Mouse (Mus musculus) hindbrain, embryonic 16.5 days (tissue): ENCODE results near the gene Itpk1. TPM values are rescaled to one million over a fixed set of nuclear protein-coding genes. Genes with fewer than 3 reads are reported as not detected.

Source experiments
- ATAC-seq: fragments of 200-750 bp; cut with Nextera tagmentation; 2 replicates; pipeline ENCODE4 v1.8.0; 2017; ENCODE audit warnings: moderate TSS enrichment, moderate library complexity
- H3K27ac ChIP-seq: fragments of 300-500 bp; sonication (generic); 2 replicates; pipeline ENCODE4 v1.5.1; 2014; ENCODE audit warnings: low read depth, mild to moderate bottlenecking, control low read depth, low read length, moderate library complexity
- H3K27me3 ChIP-seq: fragments of 300-500 bp; sonication (generic); replicated peaks from 2 replicates; pipeline ENCODE4 v1.6.1; 2014; ENCODE audit warnings: low read length; ENCODE audit not compliant: control insufficient read depth, insufficient read depth
- H3K36me3 ChIP-seq: fragments of 300-500 bp; sonication (generic); 2 replicates; pipeline ENCODE4 v1.6.1; 2014; ENCODE audit warnings: mild to moderate bottlenecking, low read length, moderate library complexity, mixed read lengths; ENCODE audit not compliant: control insufficient read depth, insufficient read depth
- H3K4me1 ChIP-seq: fragments of 300-500 bp; sonication (generic); 2 replicates; pipeline ENCODE4 v1.6.1; 2014; ENCODE audit warnings: low read depth, low read length; ENCODE audit not compliant: control insufficient read depth, insufficient read depth
- H3K4me2 ChIP-seq: fragments of 300-500 bp; sonication (generic); 2 replicates; pipeline ENCODE4 v1.6.1; 2014; ENCODE audit warnings: mild to moderate bottlenecking, low read length, control low read depth, moderate library complexity
- H3K4me3 ChIP-seq: fragments of 300-500 bp; sonication (generic); 2 replicates; pipeline ENCODE4 v1.5.1; 2014; ENCODE audit warnings: mild to moderate bottlenecking, low read length, control low read depth, moderate library complexity
- H3K9ac ChIP-seq: fragments of 300-500 bp; sonication (generic); 2 replicates; pipeline ENCODE4 v1.6.1; 2014; ENCODE audit warnings: low read depth, mild to moderate bottlenecking, control low read depth, low read length, moderate library complexity
- H3K9me3 ChIP-seq: fragments of 300-500 bp; sonication (generic); 2 replicates; pipeline ENCODE4 v1.6.1; 2014; ENCODE audit warnings: mild to moderate bottlenecking, low read length, moderate library complexity; ENCODE audit not compliant: control insufficient read depth
- WGBS: fragments of 180-500 bp; shearing (Covaris S2); extraction: QIAGEN DNeasy Blood & Tissue Kit; methylation state at CpG from one replicate; pipeline ENCODE4 v1.1.7; 2014; 5-methylcytosine and 5-hydroxymethylcytosine counted together
- polyA plus RNA-seq: library from polyadenylated mRNA; unstranded; fragments of >200 nt; fragmentation: Nextera tagmentation; extraction: Ambion mirVana; gene quantifications from 2 replicates; pipeline ENCODE4 v1.2.1, GENCODE M21; 2015

Itpk1 gene
- polyA plus RNA-seq, 1 experiment from 2014 or later, result 41.2 TPM

GRCm38 (mm10) chr12:102699156-102699555, 5.6 kb downstream of the Itpk1 start:
- WGBS, result 24% methylated on average over 1 of the region's 1 CpGs
- Histone ChIP-seq H3K4me2 (no peak overlapping the region), H3K4me3 (no peak overlapping the region), H3K4me1 (peaks cover 48% of the 10 kb centered on the region), H3K9me3 (no peaks in the 10 kb centered on the region), H3K27me3 (no peaks in the 10 kb centered on the region), H3K36me3 (no peaks in the 10 kb centered on the region), H3K27ac (no peak overlapping the region), H3K9ac (no peak overlapping the region)
- no peak for ATAC-seq

- Histone ChIP-seq H3K4me3 (no peak overlapping the region), H3K9me3 (no peaks in the 10 kb centered on the region), H3K36me3 (no peaks in the 10 kb centered on the region), H3K27ac (no peak overlapping the region), H3K27me3 (no peaks in the 10 kb centered on the region), H3K4me2 (no peak overlapping the region), H3K9ac (peak overlapping the region; percentile 23; the same call in 1 of the 2 replicates), H3K4me1 (peaks cover 42% of the 10 kb centered on the region)
- 18% methylated on average over 1 of the region's 1 CpGs for WGBS
- no peak for ATAC-seq
Observed at GRCm38 (mm10) chr12:102698089-102698684, 6.5 kb downstream of the Itpk1 start.

GRCm38 (mm10) chr12:102697381-102697780, 7.3 kb downstream of the Itpk1 start:
- peaks cover 35% of the 10 kb centered on the region for H3K4me1 ChIP-seq
- 81% methylated on average over 7 of the region's 7 CpGs for WGBS
- no peak overlapping the region for H3K4me3 ChIP-seq
- no peaks in the 10 kb centered on the region for H3K9me3 ChIP-seq
- no peaks in the 10 kb centered on the region for H3K27me3 ChIP-seq
- no peak for ATAC-seq
- H3K27ac ChIP-seq, result no peak overlapping the region
- H3K4me2 ChIP-seq, result no peak overlapping the region
- H3K9ac ChIP-seq, result peak overlapping the region; percentile 9; the same call in 1 of the 2 replicates
- no peaks in the 10 kb centered on the region for H3K36me3 ChIP-seq

- Histone ChIP-seq H3K4me3 (no peak overlapping the region), H3K9ac (no peak overlapping the region), H3K4me1 (peaks cover 29% of the 10 kb centered on the region), H3K36me3 (no peaks in the 10 kb centered on the region), H3K27ac (no peak overlapping the region), H3K9me3 (no peaks in the 10 kb centered on the region), H3K4me2 (no peak overlapping the region), H3K27me3 (no peaks in the 10 kb centered on the region)
- no peak for ATAC-seq
- 81% methylated on average over 14 of the region's 14 CpGs for WGBS
Observed at GRCm38 (mm10) chr12:102696635-102697354, 7.9 kb downstream of the Itpk1 start.

GRCm38 (mm10) chr12:102695369-102696239, 9.1 kb downstream of the Itpk1 start:
- Histone ChIP-seq H3K9ac (no peak overlapping the region), H3K36me3 (no peaks in the 10 kb centered on the region), H3K4me2 (no peak overlapping the region), H3K27ac (no peak overlapping the region), H3K9me3 (no peaks in the 10 kb centered on the region), H3K4me1 (peaks cover 29% of the 10 kb centered on the region), H3K4me3 (no peak overlapping the region), H3K27me3 (no peaks in the 10 kb centered on the region)
- ATAC-seq, result no peak
- 54% methylated on average over 18 of the region's 18 CpGs for WGBS

- 72% methylated on average over 6 of the region's 7 CpGs for WGBS
- no peaks in the 10 kb centered on the region for H3K9me3 ChIP-seq
- H3K36me3 ChIP-seq, result no peaks in the 10 kb centered on the region
- H3K27ac ChIP-seq, result no peak overlapping the region
- H3K4me2 ChIP-seq, result no peak overlapping the region
- no peak for ATAC-seq
- H3K4me3 ChIP-seq, result no peak overlapping the region
- peaks cover 12% of the 10 kb centered on the region for H3K4me1 ChIP-seq
- no peaks in the 10 kb centered on the region for H3K27me3 ChIP-seq
- no peak overlapping the region for H3K9ac ChIP-seq
Observed at GRCm38 (mm10) chr12:102691761-102692160, 13.0 kb downstream of the Itpk1 start.

- no peaks in the 10 kb centered on the region for H3K9me3 ChIP-seq
- no peak overlapping the region for H3K9ac ChIP-seq
- ATAC-seq, result no peak
- no peak overlapping the region for H3K4me2 ChIP-seq
- H3K27me3 ChIP-seq, result no peaks in the 10 kb centered on the region
- H3K4me1 ChIP-seq, result peaks cover 12% of the 10 kb centered on the region
- no peak overlapping the region for H3K4me3 ChIP-seq
- no peak overlapping the region for H3K27ac ChIP-seq
- H3K36me3 ChIP-seq, result no peaks in the 10 kb centered on the region
- 50% methylated on average over 11 of the region's 11 CpGs for WGBS
Observed at GRCm38 (mm10) chr12:102691180-102691579, 13.6 kb downstream of the Itpk1 start.

GRCm38 (mm10) chr12:102689773-102690563, 14.8 kb downstream of the Itpk1 start:
- Histone ChIP-seq H3K4me3 (no peak overlapping the region), H3K27me3 (no peaks in the 10 kb centered on the region), H3K27ac (no peak overlapping the region), H3K9ac (no peak overlapping the region), H3K36me3 (no peaks in the 10 kb centered on the region), H3K4me1 (peaks cover 8% of the 10 kb centered on the region), H3K4me2 (no peak overlapping the region), H3K9me3 (no peaks in the 10 kb centered on the region)
- WGBS, result 89% methylated on average over 15 of the region's 15 CpGs
- no peak for ATAC-seq
